Mouse (Mus musculus): ENCODE results near the gene Zfp292. TPM values are rescaled to one million over a fixed set of nuclear protein-coding genes. Genes with fewer than 3 reads are reported as not detected.

Gene Zfp292
- polyA plus RNA-seq, 1 experiment from 2014 or later = 32.7 TPM

- H3K9ac ChIP-seq = no peak overlapping the region
- no peak overlapping the region for H3K27ac ChIP-seq
- peaks cover 13% of the 10 kb centered on the region for H3K36me3 ChIP-seq
- H3K4me2 ChIP-seq = no peak overlapping the region
- H3K4me1 ChIP-seq (replicated peaks) = peaks cover 17% of the 10 kb centered on the region
- H3K27me3 ChIP-seq = no peaks in the 10 kb centered on the region
- peak; percentile 46; the same call in 1 of the 2 replicates for ATAC-seq (ENCODE audit: low FRiP score)
- no peak overlapping the region for H3K4me3 ChIP-seq
- WGBS = 92% methylated on average over 3 of the region's 3 CpGs
- no peaks in the 10 kb centered on the region for H3K9me3 ChIP-seq
Measured at GRCm38 (mm10) chr4:34842826-34843225, 39.9 kb downstream of the Zfp292 start.

- peaks cover 30% of the 10 kb centered on the region for H3K36me3 ChIP-seq
- H3K27ac ChIP-seq = no peak overlapping the region
- no peak for ATAC-seq (ENCODE audit: low FRiP score)
- 95% methylated on average over 4 of the region's 4 CpGs for WGBS
- H3K4me1 ChIP-seq (replicated peaks) = no peaks in the 10 kb centered on the region
- no peaks in the 10 kb centered on the region for H3K27me3 ChIP-seq
- H3K9ac ChIP-seq = no peak overlapping the region
- H3K4me2 ChIP-seq = no peak overlapping the region
- H3K4me3 ChIP-seq = no peak overlapping the region
- H3K9me3 ChIP-seq = no peaks in the 10 kb centered on the region
Measured at GRCm38 (mm10) chr4:34831496-34831895, 51.3 kb downstream of the Zfp292 start.

GRCm38 (mm10) chr4:34829456-34829855 is 53.3 kb downstream of the Zfp292 start:
- H3K9ac ChIP-seq = no peak overlapping the region
- no peaks in the 10 kb centered on the region for H3K9me3 ChIP-seq
- H3K27me3 ChIP-seq = no peaks in the 10 kb centered on the region
- WGBS = 98% methylated on average over 3 of the region's 3 CpGs
- no peaks in the 10 kb centered on the region for H3K4me1 ChIP-seq (replicated peaks)
- ATAC-seq (ENCODE audit: low FRiP score) = no peak
- no peak overlapping the region for H3K4me3 ChIP-seq
- H3K36me3 ChIP-seq = peaks cover 24% of the 10 kb centered on the region
- no peak overlapping the region for H3K27ac ChIP-seq
- no peak overlapping the region for H3K4me2 ChIP-seq

- Histone ChIP-seq H3K4me1 (replicated peaks) (no peaks in the 10 kb centered on the region), H3K9me3 (no peaks in the 10 kb centered on the region), H3K9ac (no peak overlapping the region), H3K27me3 (no peaks in the 10 kb centered on the region), H3K4me3 (no peak overlapping the region), H3K36me3 (peaks cover 14% of the 10 kb centered on the region), H3K27ac (peak overlapping the region; percentile 23; the same call in 1 of the 2 replicates), H3K4me2 (no peak overlapping the region)
- ATAC-seq (ENCODE audit: low FRiP score) = no peak
- WGBS = 95% methylated on average over 1 of the region's 1 CpGs
Measured at GRCm38 (mm10) chr4:34823901-34824300, 58.9 kb downstream of the Zfp292 start.

- Histone ChIP-seq H3K9ac (no peak overlapping the region), H3K27ac (no peak overlapping the region), H3K4me1 (replicated peaks) (no peaks in the 10 kb centered on the region), H3K4me3 (no peak overlapping the region), H3K4me2 (no peak overlapping the region), H3K36me3 (peaks cover 37% of the 10 kb centered on the region), H3K27me3 (no peaks in the 10 kb centered on the region), H3K9me3 (no peaks in the 10 kb centered on the region)
- no peak for ATAC-seq (ENCODE audit: low FRiP score)
- 93% methylated on average over 4 of the region's 4 CpGs for WGBS
Measured at GRCm38 (mm10) chr4:34819904-34820303, 62.9 kb downstream of the Zfp292 start.

- no peak overlapping the region for H3K4me2 ChIP-seq
- H3K4me3 ChIP-seq = no peak overlapping the region
- H3K9me3 ChIP-seq = no peaks in the 10 kb centered on the region
- H3K27ac ChIP-seq = 0 out of 2 replicates have a peak overlapping the region, but pooled peaks have one; percentile 40
- H3K27me3 ChIP-seq = no peaks in the 10 kb centered on the region
- H3K9ac ChIP-seq = no peak overlapping the region
- H3K36me3 ChIP-seq = peaks cover 22% of the 10 kb centered on the region
- ATAC-seq (ENCODE audit: low FRiP score) = peak; percentile 71
- 77% methylated on average over 14 of the region's 14 CpGs for WGBS
- H3K4me1 ChIP-seq (replicated peaks) = peaks cover 10% of the 10 kb centered on the region
Measured at GRCm38 (mm10) chr4:34801166-34802034, 81.4 kb downstream of the Zfp292 start.

- Histone ChIP-seq H3K4me2 (no peak overlapping the region), H3K36me3 (0 out of 2 replicates have a peak, but pooled peaks cover 2% of the 10 kb centered on the region), H3K27ac (no peak overlapping the region), H3K27me3 (no peaks in the 10 kb centered on the region), H3K4me1 (replicated peaks) (peaks cover 10% of the 10 kb centered on the region), H3K4me3 (no peak overlapping the region), H3K9me3 (no peaks in the 10 kb centered on the region), H3K9ac (no peak overlapping the region)
- 95% methylated on average over 2 of the region's 2 CpGs for WGBS
- no peak for ATAC-seq (ENCODE audit: low FRiP score)
Measured at GRCm38 (mm10) chr4:34798005-34798404, 84.8 kb downstream of the Zfp292 start.

GRCm38 (mm10) chr4:34797294-34797983 is 85.3 kb downstream of the Zfp292 start:
- Histone ChIP-seq H3K36me3 (no peaks in the 10 kb centered on the region), H3K4me3 (no peak overlapping the region), H3K27me3 (no peaks in the 10 kb centered on the region), H3K9me3 (no peaks in the 10 kb centered on the region), H3K9ac (no peak overlapping the region), H3K4me1 (replicated peaks) (peaks cover 10% of the 10 kb centered on the region), H3K4me2 (no peak overlapping the region), H3K27ac (no peak overlapping the region)
- WGBS = 85% methylated on average over 8 of the region's 8 CpGs
- ATAC-seq (ENCODE audit: low FRiP score) = no peak

GRCm38 (mm10) chr4:34796294-34796693 is 86.5 kb downstream of the Zfp292 start:
- no peak overlapping the region for H3K9ac ChIP-seq
- H3K36me3 ChIP-seq = no peaks in the 10 kb centered on the region
- H3K27ac ChIP-seq = no peak overlapping the region
- no peaks in the 10 kb centered on the region for H3K27me3 ChIP-seq
- ATAC-seq (ENCODE audit: low FRiP score) = no peak; the same call in 1 of the 2 replicates
- H3K9me3 ChIP-seq = no peaks in the 10 kb centered on the region
- H3K4me1 ChIP-seq (replicated peaks) = peaks cover 2% of the 10 kb centered on the region; the same call in 1 of the 2 replicates
- no peak overlapping the region for H3K4me3 ChIP-seq
- WGBS = 77% methylated on average over 5 of the region's 5 CpGs
- H3K4me2 ChIP-seq = no peak overlapping the region

- H3K9me3 ChIP-seq = no peaks in the 10 kb centered on the region
- no peak overlapping the region for H3K4me3 ChIP-seq
- H3K4me2 ChIP-seq = no peak overlapping the region
- no peaks in the 10 kb centered on the region for H3K4me1 ChIP-seq (replicated peaks)
- H3K27ac ChIP-seq = no peak overlapping the region
- no peak overlapping the region for H3K9ac ChIP-seq
- WGBS = 86% methylated on average over 3 of the region's 3 CpGs
- ATAC-seq (ENCODE audit: low FRiP score) = no peak
- no peaks in the 10 kb centered on the region for H3K27me3 ChIP-seq
- no peaks in the 10 kb centered on the region for H3K36me3 ChIP-seq
Measured at GRCm38 (mm10) chr4:34786476-34786875, 96.3 kb downstream of the Zfp292 start.

GRCm38 (mm10) chr4:34785646-34786045 is 97.1 kb downstream of the Zfp292 start:
- no peak overlapping the region for H3K9ac ChIP-seq
- 67% methylated on average over 2 of the region's 2 CpGs for WGBS
- H3K27ac ChIP-seq = no peak overlapping the region
- H3K9me3 ChIP-seq = no peaks in the 10 kb centered on the region
- H3K4me1 ChIP-seq (replicated peaks) = no peaks in the 10 kb centered on the region
- H3K27me3 ChIP-seq = no peaks in the 10 kb centered on the region
- no peaks in the 10 kb centered on the region for H3K36me3 ChIP-seq
- H3K4me2 ChIP-seq = no peak overlapping the region
- ATAC-seq (ENCODE audit: low FRiP score) = 0 out of 2 replicates have a peak, but pooled peaks have one; percentile 21
- H3K4me3 ChIP-seq = no peak overlapping the region

- no peak for ATAC-seq (ENCODE audit: low FRiP score)
- Histone ChIP-seq H3K27me3 (no peaks in the 10 kb centered on the region), H3K4me1 (replicated peaks) (no peaks in the 10 kb centered on the region), H3K9ac (no peak overlapping the region), H3K4me3 (no peak overlapping the region), H3K36me3 (no peaks in the 10 kb centered on the region), H3K9me3 (no peaks in the 10 kb centered on the region), H3K27ac (no peak overlapping the region), H3K4me2 (no peak overlapping the region)
- WGBS = 56% methylated on average over 5 of the region's 5 CpGs
Measured at GRCm38 (mm10) chr4:34784865-34785264, 97.9 kb downstream of the Zfp292 start.
